Mouse (Mus musculus): ENCODE data around the gene Ocel1. TPM values are rescaled to one million over a fixed set of nuclear protein-coding genes. Genes with fewer than 3 reads are reported as not detected.

Ocel1 gene
- polyA plus RNA-seq, 1 experiment from 2014 or later: 4.3 TPM

- H3K27ac ChIP-seq: 0 out of 2 replicates have a peak overlapping the region, but pooled peaks have one; percentile 88
- no peaks in the 10 kb centered on the region for H3K27me3 ChIP-seq (ENCODE audit: low read depth, poor library complexity, severe bottlenecking)
- H3K9me3 ChIP-seq (replicated peaks): no peaks in the 10 kb centered on the region
- no peak for DNase-seq (ENCODE audit: low spot score)
- 85% methylated on average over 12 of the region's 12 CpGs for whole genome bisulfite sequencing
- peaks cover 24% of the 10 kb centered on the region for H3K4me1 ChIP-seq
- H3K4me3 ChIP-seq: peak overlapping the region; percentile 85
- peaks cover 32% of the 10 kb centered on the region for H3K36me3 ChIP-seq
Measured at GRCm38 (mm10) chr8:71397701-71398100, 26.6 kb downstream of the Ocel1 start.

GRCm38 (mm10) chr8:71400826-71401225 is 29.7 kb downstream of the Ocel1 start:
- no peaks in the 10 kb centered on the region for H3K27me3 ChIP-seq (ENCODE audit: low read depth, poor library complexity, severe bottlenecking)
- 89% methylated on average over 2 of the region's 2 CpGs for WGBS
- H3K4me1 ChIP-seq: peaks cover 19% of the 10 kb centered on the region
- DNase-seq (ENCODE audit: low spot score): no peak
- no peak overlapping the region for H3K4me3 ChIP-seq
- no peak overlapping the region for H3K27ac ChIP-seq
- no peaks in the 10 kb centered on the region for H3K9me3 ChIP-seq (replicated peaks)
- H3K36me3 ChIP-seq: peaks cover 49% of the 10 kb centered on the region

- H3K27me3 ChIP-seq (ENCODE audit: low read depth, poor library complexity, severe bottlenecking): no peaks in the 10 kb centered on the region
Measured at GRCm38 (mm10) chr8:71401454-71401853, 30.4 kb downstream of the Ocel1 start.

GRCm38 (mm10) chr8:71402446-71402964 is 31.4 kb downstream of the Ocel1 start:
- Histone ChIP-seq H3K4me3 (no peak overlapping the region), H3K27ac (no peak overlapping the region), H3K27me3 (ENCODE audit: low read depth, poor library complexity, severe bottlenecking) (no peaks in the 10 kb centered on the region), H3K4me1 (peaks cover 26% of the 10 kb centered on the region), H3K9me3 (replicated peaks) (no peaks in the 10 kb centered on the region), H3K36me3 (peaks cover 54% of the 10 kb centered on the region)
- 90% methylated on average over 9 of the region's 9 CpGs for WGBS
- DNase-seq (ENCODE audit: low spot score): peak; percentile 29

More at GRCm38 (mm10) chr8:71401454-71401853, 30.4 kb downstream of the Ocel1 start:
- peaks cover 49% of the 10 kb centered on the region for H3K36me3 ChIP-seq
- no peak for DNase-seq (ENCODE audit: low spot score)
- H3K27ac ChIP-seq: no peak overlapping the region
- no peaks in the 10 kb centered on the region for H3K9me3 ChIP-seq (replicated peaks)
- H3K4me1 ChIP-seq: peaks cover 21% of the 10 kb centered on the region
- no peak overlapping the region for H3K4me3 ChIP-seq

GRCm38 (mm10) chr8:71403107-71403885 is 32.2 kb downstream of the Ocel1 start:
- no peak overlapping the region for H3K4me3 ChIP-seq
- 81% methylated on average over 6 of the region's 6 CpGs for WGBS
- H3K27me3 ChIP-seq (ENCODE audit: low read depth, poor library complexity, severe bottlenecking): no peaks in the 10 kb centered on the region
- no peaks in the 10 kb centered on the region for H3K9me3 ChIP-seq (replicated peaks)
- peaks cover 60% of the 10 kb centered on the region for H3K36me3 ChIP-seq
- DNase-seq (ENCODE audit: low spot score): peak; percentile 27
- no peak overlapping the region for H3K27ac ChIP-seq
- peaks cover 27% of the 10 kb centered on the region for H3K4me1 ChIP-seq

GRCm38 (mm10) chr8:71404011-71404410 is 32.9 kb downstream of the Ocel1 start:
- no peak overlapping the region for H3K4me3 ChIP-seq
- no peak overlapping the region for H3K27ac ChIP-seq

GRCm38 (mm10) chr8:71404951-71405351 is 33.9 kb downstream of the Ocel1 start:
- peak; percentile 31 for DNase-seq (ENCODE audit: low spot score)
- 0 out of 2 replicates have a peak overlapping the region, but pooled peaks have one; percentile 89 for H3K27ac ChIP-seq
- peaks cover 60% of the 10 kb centered on the region for H3K36me3 ChIP-seq
- H3K4me3 ChIP-seq: peak overlapping the region; percentile 80; the same call in 1 of the 2 replicates
- H3K9me3 ChIP-seq (replicated peaks): no peaks in the 10 kb centered on the region
- H3K4me1 ChIP-seq: peaks cover 27% of the 10 kb centered on the region
- WGBS: 89% methylated on average over 9 of the region's 9 CpGs
- H3K27me3 ChIP-seq (ENCODE audit: low read depth, poor library complexity, severe bottlenecking): no peaks in the 10 kb centered on the region

More at GRCm38 (mm10) chr8:71404011-71404410, 32.9 kb downstream of the Ocel1 start:
- no peaks in the 10 kb centered on the region for H3K9me3 ChIP-seq (replicated peaks)
- peaks cover 60% of the 10 kb centered on the region for H3K36me3 ChIP-seq
- H3K4me1 ChIP-seq: peaks cover 27% of the 10 kb centered on the region
- H3K27me3 ChIP-seq (ENCODE audit: low read depth, poor library complexity, severe bottlenecking): no peaks in the 10 kb centered on the region
- WGBS: 90% methylated on average over 8 of the region's 8 CpGs
- peak; percentile 24 for DNase-seq (ENCODE audit: low spot score)

GRCm38 (mm10) chr8:71405401-71406098 is 34.5 kb downstream of the Ocel1 start, which contains the start of gene Ankle1:
Ankle1 (plus strand) TSS chr8:71406010.
- Histone ChIP-seq H3K4me1 (peaks cover 27% of the 10 kb centered on the region), H3K27ac (peak within 1 kb of the TSS; percentile 89), H3K36me3 (peaks cover 59% of the 10 kb centered on the region), H3K4me3 (peak within 1 kb of the TSS; percentile 80), H3K27me3 (ENCODE audit: low read depth, poor library complexity, severe bottlenecking) (no peaks in the 10 kb centered on the region), H3K9me3 (replicated peaks) (no peaks in the 10 kb centered on the region)
- peak; percentile 99 for DNase-seq (ENCODE audit: low spot score)
- 17% methylated on average over 33 of the region's 33 CpGs for WGBS

GRCm38 (mm10) chr8:71406099-71407015 is 35.3 kb downstream of the Ocel1 start:
- Histone ChIP-seq H3K27me3 (ENCODE audit: low read depth, poor library complexity, severe bottlenecking) (no peaks in the 10 kb centered on the region), H3K27ac (peak overlapping the region; percentile 89), H3K4me3 (peak overlapping the region; percentile 80), H3K9me3 (replicated peaks) (no peaks in the 10 kb centered on the region), H3K36me3 (peaks cover 53% of the 10 kb centered on the region), H3K4me1 (peaks cover 27% of the 10 kb centered on the region)
- under 1% methylated on average over 55 of the region's 55 CpGs for WGBS
- peak; percentile 87 for DNase-seq (ENCODE audit: low spot score)

GRCm38 (mm10) chr8:71407441-71407840 is 36.3 kb downstream of the Ocel1 start:
- H3K4me3 ChIP-seq: peak overlapping the region; percentile 80; the same call in 1 of the 2 replicates
- no peak overlapping the region for H3K27ac ChIP-seq
- no peaks in the 10 kb centered on the region for H3K9me3 ChIP-seq (replicated peaks)
- H3K36me3 ChIP-seq: peaks cover 50% of the 10 kb centered on the region
- WGBS: 92% methylated on average over 14 of the region's 14 CpGs
- DNase-seq (ENCODE audit: low spot score): peak; percentile 29
- no peaks in the 10 kb centered on the region for H3K27me3 ChIP-seq (ENCODE audit: low read depth, poor library complexity, severe bottlenecking)
- H3K4me1 ChIP-seq: peaks cover 34% of the 10 kb centered on the region

GRCm38 (mm10) chr8:71408231-71408630 is 37.1 kb downstream of the Ocel1 start:
- no peaks in the 10 kb centered on the region for H3K9me3 ChIP-seq (replicated peaks)
- DNase-seq (ENCODE audit: low spot score): no peak
- 92% methylated on average over 4 of the region's 4 CpGs for WGBS
- no peak overlapping the region for H3K27ac ChIP-seq
- H3K36me3 ChIP-seq: peaks cover 43% of the 10 kb centered on the region
- H3K4me3 ChIP-seq: no peak overlapping the region
- H3K4me1 ChIP-seq: peaks cover 34% of the 10 kb centered on the region
- no peaks in the 10 kb centered on the region for H3K27me3 ChIP-seq (ENCODE audit: low read depth, poor library complexity, severe bottlenecking)
